Mouse (Mus musculus) layer of hippocampus, postnatal 25 days (tissue): ENCODE data around the gene Slc25a33. TPM values are rescaled to one million over a fixed set of nuclear protein-coding genes. Genes with fewer than 3 reads are reported as not detected.

Experiments used
- DNase-seq, 2 experiments: peaks; one replicate each; pipeline ENCODE4 v3.0.0; 2022; ENCODE audit warnings: mixed read lengths in 2 of 2, low spot score in 1 of 2; ENCODE audit errors: extremely low spot score in 1 of 2
- total RNA-seq, 2 experiments: library from RNA; stranded (reverse); gene quantifications; 2 replicates each; pipeline ENCODE4 v1.2.3; 2021

The Slc25a33 gene
- total RNA-seq, 2 experiments from 2014 or later: 31.0 to 38.8 TPM

- DNase-seq: no peak
These were observed 40.3 kb downstream of the Slc25a33 start for GRCm38 (mm10) chr4:149733748-149734147.

- DNase-seq: no peak
These were observed 41.3 kb downstream of the Slc25a33 start for GRCm38 (mm10) chr4:149732800-149733199.

- DNase-seq: no peak
These were observed 41.8 kb downstream of the Slc25a33 start for GRCm38 (mm10) chr4:149732313-149732712.

- no peak for DNase-seq
These were observed 43.2 kb downstream of the Slc25a33 start for GRCm38 (mm10) chr4:149730827-149731226.

- no peak for DNase-seq
These were observed 45.3 kb downstream of the Slc25a33 start for GRCm38 (mm10) chr4:149728810-149729209.

GRCm38 (mm10) chr4:149727636-149728035 is 46.4 kb downstream of the Slc25a33 start:
- no peak for DNase-seq

GRCm38 (mm10) chr4:149725661-149726350 is 48.3 kb downstream of the Slc25a33 start:
- peak; percentile 67 to 75 for DNase-seq

- no peak for DNase-seq
These were observed 49.1 kb downstream of the Slc25a33 start for GRCm38 (mm10) chr4:149724916-149725470.

GRCm38 (mm10) chr4:149723855-149724731 is 50.0 kb downstream of the Slc25a33 start:
- DNase-seq: peak in 1 of 2 experiments; percentile 47

- DNase-seq: no peak
These were observed 51.1 kb downstream of the Slc25a33 start for GRCm38 (mm10) chr4:149723021-149723390.

- no peak for DNase-seq
These were observed 51.7 kb downstream of the Slc25a33 start for GRCm38 (mm10) chr4:149722104-149723020.

GRCm38 (mm10) chr4:149721163-149721562 is 52.9 kb downstream of the Slc25a33 start:
- DNase-seq: no peak

GRCm38 (mm10) chr4:149719686-149720085 is 54.4 kb downstream of the Slc25a33 start:
- peak in 1 of 2 experiments; percentile 61 for DNase-seq

- DNase-seq: no peak
These were observed 59.5 kb downstream of the Slc25a33 start for GRCm38 (mm10) chr4:149714542-149714941.

- peak in 1 of 2 experiments; percentile 61 for DNase-seq
These were observed 62.1 kb downstream of the Slc25a33 start for GRCm38 (mm10) chr4:149711955-149712354.

- DNase-seq: no peak
These were observed 62.6 kb downstream of the Slc25a33 start for GRCm38 (mm10) chr4:149711485-149711884.

GRCm38 (mm10) chr4:149710510-149710909 is 63.6 kb downstream of the Slc25a33 start:
- DNase-seq: peak in 1 of 2 experiments; percentile 39

- no peak for DNase-seq
These were observed 68.1 kb downstream of the Slc25a33 start for GRCm38 (mm10) chr4:149705941-149706340.

GRCm38 (mm10) chr4:149705298-149705697 is 68.8 kb downstream of the Slc25a33 start:
- DNase-seq: no peak
